Mouse (Mus musculus): ENCODE data around the gene 4930556J24Rik.
A peak's percentile ranks its signal among the peaks of the same experiment; 100 is the strongest.
"Not testable (repeated sequence)": the region's sequence is repeated elsewhere in the genome, so short reads cannot be mapped to it uniquely, and the experiment has no call there.

The 4930556J24Rik gene

GRCm38 (mm10) chr11:3922115-3922514, 54.5 kb downstream of the 4930556J24Rik start:
- no peak for ATAC-seq (ENCODE audit: low TSS enrichment)

GRCm38 (mm10) chr11:3921281-3921850, 55.2 kb downstream of the 4930556J24Rik start:
- peak; percentile 90 for ATAC-seq (ENCODE audit: low TSS enrichment)

- ATAC-seq (ENCODE audit: low TSS enrichment): no peak
These were observed 56.1 kb downstream of the 4930556J24Rik start for GRCm38 (mm10) chr11:3920476-3920875.

- no peak for ATAC-seq (ENCODE audit: low TSS enrichment)
These were observed 57.8 kb downstream of the 4930556J24Rik start for GRCm38 (mm10) chr11:3918738-3919137.

GRCm38 (mm10) chr11:3914109-3914840, 62.3 kb downstream of the 4930556J24Rik start, which contains the start of gene Slc35e4:
Slc35e4 (minus strand) TSS chr11:3914664.
- ATAC-seq (ENCODE audit: low TSS enrichment): peak; percentile 34

GRCm38 (mm10) chr11:3913316-3914108, 63.1 kb downstream of the 4930556J24Rik start:
- ATAC-seq (ENCODE audit: low TSS enrichment): peak; percentile 85

GRCm38 (mm10) chr11:3912875-3913271, 63.7 kb downstream of the 4930556J24Rik start:
- ATAC-seq (ENCODE audit: low TSS enrichment): no peak

- no peak for ATAC-seq (ENCODE audit: low TSS enrichment)
These were observed 64.3 kb downstream of the 4930556J24Rik start for GRCm38 (mm10) chr11:3912100-3912874.

GRCm38 (mm10) chr11:3911440-3911839, 65.1 kb downstream of the 4930556J24Rik start:
- ATAC-seq (ENCODE audit: low TSS enrichment): not testable (repeated sequence)

- no peak for ATAC-seq (ENCODE audit: low TSS enrichment)
These were observed 65.9 kb downstream of the 4930556J24Rik start for GRCm38 (mm10) chr11:3910513-3911310.

GRCm38 (mm10) chr11:3909236-3909635, 67.3 kb downstream of the 4930556J24Rik start:
- no peak for ATAC-seq (ENCODE audit: low TSS enrichment)

GRCm38 (mm10) chr11:3905446-3905845, 71.1 kb downstream of the 4930556J24Rik start:
- no peak for ATAC-seq (ENCODE audit: low TSS enrichment)

- no peak for ATAC-seq (ENCODE audit: low TSS enrichment)
These were observed 71.9 kb downstream of the 4930556J24Rik start for GRCm38 (mm10) chr11:3904673-3905072.

GRCm38 (mm10) chr11:3903046-3903445, 73.5 kb downstream of the 4930556J24Rik start:
- peak; percentile 14; the same call in 1 of the 2 replicates for ATAC-seq (ENCODE audit: low TSS enrichment)

- ATAC-seq (ENCODE audit: low TSS enrichment): no peak
These were observed 74.1 kb downstream of the 4930556J24Rik start for GRCm38 (mm10) chr11:3902516-3902915.

- ATAC-seq (ENCODE audit: low TSS enrichment): no peak
These were observed 76.3 kb downstream of the 4930556J24Rik start for GRCm38 (mm10) chr11:3900296-3900695.

GRCm38 (mm10) chr11:3895933-3896332, 80.6 kb downstream of the 4930556J24Rik start:
- ATAC-seq (ENCODE audit: low TSS enrichment): no peak

GRCm38 (mm10) chr11:3895458-3895857, 81.1 kb downstream of the 4930556J24Rik start:
- no peak for ATAC-seq (ENCODE audit: low TSS enrichment)

- ATAC-seq (ENCODE audit: low TSS enrichment): peak; percentile 97
These were observed 81.9 kb downstream of the 4930556J24Rik start, which contains the start of the genes 4921536K21Rik and Dusp18 for GRCm38 (mm10) chr11:3894406-3895281. 4921536K21Rik (minus strand) TSS chr11:3895098. Dusp18 (plus strand) TSS chr11:3895240.

GRCm38 (mm10) chr11:3893970-3894369, 82.6 kb downstream of the 4930556J24Rik start:
- ATAC-seq (ENCODE audit: low TSS enrichment): no peak

Measured in frontal cortex, adult (tissue).